Mouse (Mus musculus): ENCODE measurements around the gene Slc16a1. TPM values are rescaled to one million over a fixed set of nuclear protein-coding genes. Genes with fewer than 3 reads are reported as not detected.
"Not testable (repeated sequence)": the region's sequence is repeated elsewhere in the genome, so short reads cannot be mapped to it uniquely, and the experiment has no call there.

The Slc16a1 gene
- polyA plus RNA-seq, 1 experiment from 2014 or later: 32.1 TPM

DNA sequence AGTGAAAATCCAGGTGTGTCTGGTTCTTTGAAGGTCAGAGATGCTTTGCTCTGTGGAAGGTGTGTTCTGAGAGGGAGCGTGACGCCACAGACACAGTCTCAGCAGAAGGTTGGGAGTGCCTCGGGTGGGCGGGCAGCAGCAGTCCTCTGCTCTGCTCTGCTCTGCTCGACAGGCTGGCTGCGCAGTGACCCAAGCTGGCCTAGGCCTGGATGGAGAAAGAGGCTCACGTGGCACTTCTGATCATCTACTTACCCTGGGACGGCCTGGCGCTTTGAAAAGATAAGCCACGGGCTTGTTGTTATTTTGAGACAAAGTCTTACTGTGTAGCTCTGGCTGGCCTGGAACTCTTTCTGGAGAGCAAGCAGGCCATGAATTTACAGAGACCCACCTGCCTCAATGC, 29.0 kb downstream of the Slc16a1 start:
- Histone ChIP-seq H3K27ac (replicated peaks) (peak overlapping the region; percentile 69; the same call in 1 of the 2 replicates), H3K4me3 (ENCODE audit: low read depth, low read length) (no peak overlapping the region), H3K4me1 (replicated peaks; ENCODE audit: control insufficient read depth, insufficient read depth) (peaks cover 6% of the 10 kb centered on the region), H3K36me3 (ENCODE audit: control insufficient read depth, insufficient read depth, low read length) (no peaks in the 10 kb centered on the region), H3K9me3 (ENCODE audit: control insufficient read depth, low read length) (no peaks in the 10 kb centered on the region), H3K27me3 (ENCODE audit: control insufficient read depth, insufficient read depth, low read length) (no peaks in the 10 kb centered on the region), H3K4me2 (replicated peaks; ENCODE audit: low read depth) (no peak overlapping the region), H3K9ac (ENCODE audit: low read length) (no peak overlapping the region)
- WGBS: 44% methylated on average over 10 of the region's 10 CpGs
- TF ChIP-seq EP300 (optimal IDR thresholded peaks at IDR 0.05) (no peak), CTCF (IDR thresholded peaks at IDR 0.05; ENCODE audit: low read depth) (no peak)
- DNase-seq (ENCODE audit: low spot score) (no peak), ATAC-seq (ENCODE audit: low FRiP score, low TSS enrichment) (no peak)

DNA sequence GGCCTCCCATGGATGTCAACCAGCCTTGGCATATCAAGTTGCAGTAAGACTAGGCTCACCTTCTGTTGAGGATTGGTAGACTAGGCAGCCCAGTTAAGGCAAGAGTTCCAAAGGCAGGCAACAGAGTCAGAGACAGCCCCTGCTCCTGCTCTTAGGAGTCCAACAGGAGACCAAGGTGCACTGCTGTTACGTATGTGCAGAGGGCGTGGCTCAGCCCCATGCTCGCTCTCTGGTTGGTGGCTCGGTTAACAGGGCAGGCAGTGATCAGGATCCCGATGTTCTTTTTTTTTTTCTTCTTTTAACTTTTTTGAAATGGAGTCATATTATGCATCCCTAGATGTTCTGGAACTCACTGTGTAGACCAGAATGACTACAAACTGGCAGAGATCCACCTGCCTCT, 30.5 kb downstream of the Slc16a1 start:
- TF ChIP-seq EP300 (optimal IDR thresholded peaks at IDR 0.05) (no peak), CTCF (IDR thresholded peaks at IDR 0.05; ENCODE audit: low read depth) (no peak)
- H3K4me1 ChIP-seq (replicated peaks; ENCODE audit: control insufficient read depth, insufficient read depth): peaks cover 6% of the 10 kb centered on the region
- WGBS: 93% methylated on average over 5 of the region's 5 CpGs
- H3K27me3 ChIP-seq (ENCODE audit: control insufficient read depth, insufficient read depth, low read length): no peaks in the 10 kb centered on the region
- H3K9me3 ChIP-seq (ENCODE audit: control insufficient read depth, low read length): no peaks in the 10 kb centered on the region
- no peak overlapping the region for H3K4me3 ChIP-seq (ENCODE audit: low read depth, low read length)
- no peak for DNase-seq (ENCODE audit: low spot score)
- ATAC-seq (ENCODE audit: low FRiP score, low TSS enrichment): no peak
- H3K36me3 ChIP-seq (ENCODE audit: control insufficient read depth, insufficient read depth, low read length): no peaks in the 10 kb centered on the region
- H3K9ac ChIP-seq (ENCODE audit: low read length): no peak overlapping the region
- no peak overlapping the region for H3K4me2 ChIP-seq (replicated peaks; ENCODE audit: low read depth)
- no peak overlapping the region for H3K27ac ChIP-seq (replicated peaks)

DNA sequence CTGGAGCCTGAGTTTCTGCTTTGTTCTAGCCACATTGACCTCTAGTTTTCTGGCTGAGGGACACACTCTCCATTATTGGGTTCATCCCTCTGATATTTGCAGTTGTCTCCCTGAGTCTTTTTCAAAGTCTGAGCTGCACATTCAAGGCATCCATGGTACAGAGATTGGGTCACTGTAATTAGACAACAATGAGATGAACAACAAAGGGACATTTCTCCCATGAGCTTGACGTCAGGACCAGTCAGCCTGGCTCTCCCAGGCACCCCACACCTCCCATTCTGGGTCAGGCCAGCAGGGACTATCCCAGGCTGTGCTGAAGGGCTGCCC, 31.4 kb downstream of the Slc16a1 start:
- DNase-seq (ENCODE audit: low spot score): no peak
- TF ChIP-seq EP300 (optimal IDR thresholded peaks at IDR 0.05) (no peak), CTCF (IDR thresholded peaks at IDR 0.05; ENCODE audit: low read depth) (no peak)
- Histone ChIP-seq H3K4me2 (replicated peaks; ENCODE audit: low read depth) (no peak overlapping the region), H3K4me3 (ENCODE audit: low read depth, low read length) (no peak overlapping the region), H3K36me3 (ENCODE audit: control insufficient read depth, insufficient read depth, low read length) (no peaks in the 10 kb centered on the region), H3K27ac (replicated peaks) (peak overlapping the region; percentile 69), H3K9me3 (ENCODE audit: control insufficient read depth, low read length) (no peaks in the 10 kb centered on the region), H3K4me1 (replicated peaks; ENCODE audit: control insufficient read depth, insufficient read depth) (peaks cover 11% of the 10 kb centered on the region), H3K27me3 (ENCODE audit: control insufficient read depth, insufficient read depth, low read length) (no peaks in the 10 kb centered on the region), H3K9ac (ENCODE audit: low read length) (no peak overlapping the region)
- WGBS: 48% methylated on average over 1 of the region's 1 CpGs
- no peak for ATAC-seq (ENCODE audit: low FRiP score, low TSS enrichment)

DNA sequence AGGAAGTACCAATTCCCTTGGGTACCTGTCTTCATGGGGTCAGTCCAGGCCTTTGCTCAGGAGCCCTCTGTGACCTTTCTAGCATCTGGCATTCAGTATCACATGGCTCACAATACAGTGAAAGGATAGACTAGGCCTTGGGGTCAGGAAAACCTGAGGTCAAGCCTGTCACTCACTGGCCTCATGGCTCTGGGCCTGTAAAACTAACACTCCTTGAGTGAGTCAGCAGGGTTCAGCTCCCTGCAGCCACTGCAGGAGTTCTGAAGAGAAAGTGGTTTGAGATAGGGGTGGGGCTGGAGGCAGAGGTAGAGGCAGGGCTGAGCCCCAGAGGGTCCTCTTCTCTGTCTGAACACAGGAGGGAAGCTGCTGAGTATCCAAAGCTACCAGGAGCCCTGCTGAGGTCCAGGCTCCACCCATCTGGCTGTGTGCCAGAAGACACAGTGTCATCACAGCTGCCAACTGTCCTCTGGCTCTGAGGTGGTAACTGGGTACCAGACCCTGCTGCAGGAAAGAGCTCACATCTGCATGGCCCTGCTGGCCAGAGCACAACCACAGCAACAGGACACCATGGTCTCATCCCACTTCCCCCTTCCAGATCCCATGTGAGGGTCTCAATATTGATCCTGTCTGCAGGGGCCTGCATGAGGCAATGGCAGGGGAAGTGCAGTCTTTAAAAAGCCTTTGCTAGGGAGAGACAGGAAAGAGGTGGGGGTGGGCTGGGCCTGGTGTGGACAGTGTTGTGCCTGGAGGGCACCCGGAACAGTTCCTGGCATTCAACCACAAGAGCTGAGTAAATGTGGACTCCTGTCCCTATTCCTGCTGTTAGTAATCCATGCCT, 31.9 kb downstream of the Slc16a1 start:
- peak overlapping the region; percentile 69 for H3K27ac ChIP-seq (replicated peaks)
- not testable (repeated sequence) for H3K4me2 ChIP-seq (replicated peaks; ENCODE audit: low read depth); H3K27me3 ChIP-seq (ENCODE audit: control insufficient read depth, insufficient read depth, low read length); H3K9me3 ChIP-seq (ENCODE audit: control insufficient read depth, low read length); H3K36me3 ChIP-seq (ENCODE audit: control insufficient read depth, insufficient read depth, low read length); H3K4me3 ChIP-seq (ENCODE audit: low read depth, low read length); H3K9ac ChIP-seq (ENCODE audit: low read length)
- ATAC-seq (ENCODE audit: low FRiP score, low TSS enrichment) (peak; percentile 70), DNase-seq (ENCODE audit: low spot score) (peak; percentile 58)
- 0% methylated on average over 1 of the region's 1 CpGs for WGBS
- peaks cover 11% of the 10 kb centered on the region for H3K4me1 ChIP-seq (replicated peaks; ENCODE audit: control insufficient read depth, insufficient read depth)

DNA sequence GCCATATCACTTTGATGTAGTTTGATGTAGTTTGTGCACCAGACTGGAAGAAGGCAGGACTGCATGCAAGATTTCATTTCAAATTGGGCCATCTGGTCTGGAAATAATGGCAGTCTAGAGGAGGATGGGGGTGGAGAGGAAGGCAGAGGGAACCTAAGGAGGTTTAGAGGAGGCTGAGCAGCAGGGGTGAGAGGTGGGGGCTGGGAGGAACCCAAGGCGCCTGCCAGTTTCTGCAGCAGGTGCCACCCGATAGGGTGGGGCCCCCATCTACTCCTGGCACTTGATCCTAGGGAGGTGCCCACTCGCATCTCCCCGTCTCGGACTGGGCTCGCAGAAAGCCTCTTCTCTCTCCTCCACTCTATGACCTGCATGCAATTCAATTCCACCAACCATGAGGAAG, 33.1 kb downstream of the Slc16a1 start:
- ATAC-seq (ENCODE audit: low FRiP score, low TSS enrichment): no peak
- 61% methylated on average over 6 of the region's 6 CpGs for WGBS
- no peak overlapping the region for H3K4me2 ChIP-seq (replicated peaks; ENCODE audit: low read depth)
- TF ChIP-seq CTCF (IDR thresholded peaks at IDR 0.05; ENCODE audit: low read depth) (no peak), EP300 (optimal IDR thresholded peaks at IDR 0.05) (no peak)
- no peaks in the 10 kb centered on the region for H3K9me3 ChIP-seq (ENCODE audit: control insufficient read depth, low read length)
- peak overlapping the region; percentile 24; the same call in 1 of the 2 replicates for H3K27ac ChIP-seq (replicated peaks)
- peak; percentile 39 for DNase-seq (ENCODE audit: low spot score)
- H3K36me3 ChIP-seq (ENCODE audit: control insufficient read depth, insufficient read depth, low read length): no peaks in the 10 kb centered on the region
- no peak overlapping the region for H3K4me3 ChIP-seq (ENCODE audit: low read depth, low read length)
- H3K27me3 ChIP-seq (ENCODE audit: control insufficient read depth, insufficient read depth, low read length): no peaks in the 10 kb centered on the region
- H3K4me1 ChIP-seq (replicated peaks; ENCODE audit: control insufficient read depth, insufficient read depth): peaks cover 11% of the 10 kb centered on the region
- H3K9ac ChIP-seq (ENCODE audit: low read length): no peak overlapping the region

DNA sequence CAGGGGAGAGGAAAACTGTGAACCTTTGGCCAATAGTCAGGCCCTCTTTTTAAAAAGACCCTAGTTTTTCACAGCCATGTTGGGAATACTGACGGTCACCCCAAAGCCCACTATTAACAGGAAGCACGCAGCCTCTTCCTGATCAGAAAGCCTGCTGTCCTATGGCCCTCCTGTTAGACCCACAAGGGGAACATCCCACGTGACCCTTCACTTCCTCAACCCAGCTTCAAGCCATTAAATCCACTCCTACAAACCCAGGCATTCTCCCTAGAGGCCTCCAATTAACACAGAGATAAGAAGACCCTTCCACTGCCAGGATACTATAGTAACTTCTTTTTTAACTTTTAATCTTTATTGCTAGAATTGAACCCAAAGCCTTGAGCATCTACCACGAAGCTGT, 33.6 kb downstream of the Slc16a1 start:
- Histone ChIP-seq H3K4me1 (replicated peaks; ENCODE audit: control insufficient read depth, insufficient read depth) (peaks cover 11% of the 10 kb centered on the region), H3K4me2 (replicated peaks; ENCODE audit: low read depth) (no peak overlapping the region), H3K27ac (replicated peaks) (peak overlapping the region; percentile 24; the same call in 1 of the 2 replicates), H3K9me3 (ENCODE audit: control insufficient read depth, low read length) (no peaks in the 10 kb centered on the region), H3K9ac (ENCODE audit: low read length) (no peak overlapping the region), H3K27me3 (ENCODE audit: control insufficient read depth, insufficient read depth, low read length) (no peaks in the 10 kb centered on the region), H3K4me3 (ENCODE audit: low read depth, low read length) (no peak overlapping the region), H3K36me3 (ENCODE audit: control insufficient read depth, insufficient read depth, low read length) (no peaks in the 10 kb centered on the region)
- TF ChIP-seq EP300 (optimal IDR thresholded peaks at IDR 0.05): no peak
- TF ChIP-seq CTCF (IDR thresholded peaks at IDR 0.05; ENCODE audit: low read depth): no peak
- ATAC-seq (ENCODE audit: low FRiP score, low TSS enrichment) (no peak), DNase-seq (ENCODE audit: low spot score) (no peak)
- WGBS: 65% methylated on average over 4 of the region's 4 CpGs
